Mouse (Mus musculus) liver, postnatal 0 days (tissue): Measurements from ENCODE around the gene Arhgap23.

Experiments
- CTCF ChIP-seq: sonication (generic); IDR thresholded peaks from 2 replicates; pipeline ENCODE4 v1.5.1; 2016; ENCODE audit warnings: antibody characterized with exemption, low read depth
- EP300 ChIP-seq: IDR thresholded peaks from 2 replicates; pipeline ENCODE4 v1.6.1; 2016; ENCODE audit warnings: antibody characterized with exemption, low read depth, mild to moderate bottlenecking

DNA sequence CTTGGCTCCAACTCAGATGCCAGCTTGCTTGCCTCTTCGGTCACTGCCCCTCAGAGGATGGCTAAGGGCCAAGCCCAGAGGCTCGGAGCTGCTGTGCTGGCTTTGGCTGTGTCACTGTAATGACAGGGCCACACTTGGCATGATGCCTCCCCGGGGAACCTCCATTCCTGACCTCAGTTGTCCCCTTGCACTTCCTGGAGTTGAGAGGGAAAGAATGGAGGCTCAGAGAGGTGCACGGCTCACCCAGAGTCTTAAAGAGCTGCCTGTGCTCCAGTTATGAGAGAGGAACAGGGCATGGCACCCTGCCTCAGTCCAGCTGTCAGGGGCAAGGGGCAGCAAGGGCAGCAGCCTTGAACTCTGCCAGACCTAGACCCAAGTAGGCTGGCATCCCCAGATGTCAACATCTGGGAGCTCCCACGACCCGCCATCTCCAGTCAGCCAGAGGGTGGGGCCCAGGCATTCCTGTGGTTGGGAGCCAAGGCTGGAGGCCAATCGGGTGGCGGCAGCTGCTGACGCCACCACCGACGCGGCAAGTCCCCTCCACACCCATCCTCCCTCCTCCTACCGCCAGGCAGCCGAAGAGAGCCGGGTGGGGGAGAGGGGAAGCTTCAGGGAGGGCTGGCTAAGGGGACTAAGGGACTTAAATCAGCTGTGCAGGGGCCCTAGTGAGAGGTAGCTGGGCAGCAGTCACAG, 34.4 kb downstream of the Arhgap23 start:
- TF ChIP-seq CTCF = no peak
- TF ChIP-seq EP300 = no peak
